Mouse (Mus musculus) adrenal gland, adult (tissue): ENCODE measurements at regions not wholly inside any gene's neighbourhood (a gene's known extent, or its start where the extent isn't known, plus 50 kb on each side); places are given as distances from the start of the nearest gene placed in this dataset.

Experiments
- DNase-seq, 2 experiments: peaks; one replicate each; pipeline ENCODE4 v3.0.0; 2022 to 2023; ENCODE audit warnings: low spot score in 1 of 2; ENCODE audit not compliant: inconsistent age in 2 of 2

- DNase-seq = no peak
Observed at GRCm38 (mm10) chr15:88175991-88176390, 424.1 kb upstream of the Zdhhc25 start.

GRCm38 (mm10) chr15:88196539-88196938 lies 403.6 kb upstream of the Zdhhc25 start:
- DNase-seq = no peak

GRCm38 (mm10) chr15:88202736-88203135 lies 397.4 kb upstream of the Zdhhc25 start:
- DNase-seq = no peak

- DNase-seq = no peak
Observed at GRCm38 (mm10) chr15:88213356-88213755, 386.7 kb upstream of the Zdhhc25 start.

GRCm38 (mm10) chr15:88214286-88214685 lies 385.8 kb upstream of the Zdhhc25 start:
- no peak for DNase-seq

GRCm38 (mm10) chr15:88229456-88229855 lies 370.6 kb upstream of the Zdhhc25 start:
- no peak for DNase-seq

GRCm38 (mm10) chr15:88244606-88245005 lies 355.5 kb upstream of the Zdhhc25 start:
- no peak for DNase-seq

GRCm38 (mm10) chr15:88245496-88246246 lies 354.4 kb upstream of the Zdhhc25 start:
- DNase-seq = no peak

GRCm38 (mm10) chr15:88247974-88248625 lies 352.0 kb upstream of the Zdhhc25 start:
- DNase-seq = peak; percentile 84 to 95

GRCm38 (mm10) chr15:88288051-88288450 lies 312.1 kb upstream of the Zdhhc25 start:
- peak in 1 of 2 experiments; percentile 24 for DNase-seq

- DNase-seq = no peak
Observed at GRCm38 (mm10) chr15:88288696-88289095, 311.4 kb upstream of the Zdhhc25 start.

- no peak for DNase-seq
Observed at GRCm38 (mm10) chr15:88290740-88291363, 309.2 kb upstream of the Zdhhc25 start.

GRCm38 (mm10) chr15:88299061-88299460 lies 301.0 kb upstream of the Zdhhc25 start:
- no peak for DNase-seq

- no peak for DNase-seq
Observed at GRCm38 (mm10) chr15:88311158-88311557, 288.9 kb upstream of the Zdhhc25 start.

GRCm38 (mm10) chr15:88314810-88315459 lies 285.2 kb upstream of the Zdhhc25 start:
- DNase-seq = no peak

- no peak for DNase-seq
Observed at GRCm38 (mm10) chr15:88318048-88318447, 282.1 kb upstream of the Zdhhc25 start.

- peak in 1 of 2 experiments; percentile 33 for DNase-seq
Observed at GRCm38 (mm10) chr15:88319527-88319926, 280.6 kb upstream of the Zdhhc25 start.

GRCm38 (mm10) chr15:88323584-88324375 lies 276.3 kb upstream of the Zdhhc25 start:
- DNase-seq = no peak

GRCm38 (mm10) chr15:88325108-88325507 lies 275.0 kb upstream of the Zdhhc25 start:
- no peak for DNase-seq

- no peak for DNase-seq
Observed at GRCm38 (mm10) chr15:88353206-88353605, 246.9 kb upstream of the Zdhhc25 start.
